Mouse (Mus musculus) testis, adult 2 months (tissue): ENCODE measurements around the gene Cenpn.

Experiments used
- CTCF ChIP-seq: fragments of 200-500 bp; IDR thresholded peaks from 2 replicates; pipeline ENCODE4 v1.5.1; 2012; ENCODE audit warnings: low read depth, mild to moderate bottlenecking, inconsistent platforms, low read length, moderate library complexity; ENCODE audit not compliant: control insufficient read depth, insufficient read depth, insufficient replicate concordance
- POLR2A ChIP-seq: fragments of 200-500 bp; IDR thresholded peaks from 2 replicates; pipeline ENCODE4 v1.6.1; 2012; ENCODE audit warnings: low read depth, mild to moderate bottlenecking, inconsistent platforms, low read length, moderate library complexity; ENCODE audit not compliant: control insufficient read depth

DNA sequence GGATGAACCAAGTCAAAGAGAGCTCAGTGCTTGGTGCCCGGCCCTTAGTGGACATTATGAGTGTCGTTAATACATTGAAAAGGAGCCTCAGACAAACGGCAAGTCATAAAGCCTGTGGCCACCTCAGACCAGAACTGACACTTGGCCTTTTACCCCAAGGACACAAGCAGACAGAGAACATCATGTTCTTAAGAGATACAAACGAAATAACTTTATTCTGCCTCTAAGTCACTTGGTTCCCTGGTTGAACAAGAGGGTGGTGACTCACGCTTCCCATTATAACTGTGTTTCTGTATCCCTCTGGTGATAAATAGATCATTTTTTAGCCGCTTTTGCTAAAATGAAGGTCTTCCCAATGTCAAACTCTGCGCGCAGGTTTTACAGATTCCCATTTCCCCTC is 47.5 kb upstream of the Cenpn start:
- TF ChIP-seq CTCF (no peak), POLR2A (no peak)
